Mouse (Mus musculus): ENCODE measurements around the gene Cox16. TPM values are rescaled to one million over a fixed set of nuclear protein-coding genes. Genes with fewer than 3 reads are reported as not detected.
"Not testable (repeated sequence)": the region's sequence is repeated elsewhere in the genome, so short reads cannot be mapped to it uniquely, and the experiment has no call there.

The Cox16 gene
- total RNA-seq, 2 experiments from 2014 or later, result 34.5 to 42.1 TPM

DNA sequence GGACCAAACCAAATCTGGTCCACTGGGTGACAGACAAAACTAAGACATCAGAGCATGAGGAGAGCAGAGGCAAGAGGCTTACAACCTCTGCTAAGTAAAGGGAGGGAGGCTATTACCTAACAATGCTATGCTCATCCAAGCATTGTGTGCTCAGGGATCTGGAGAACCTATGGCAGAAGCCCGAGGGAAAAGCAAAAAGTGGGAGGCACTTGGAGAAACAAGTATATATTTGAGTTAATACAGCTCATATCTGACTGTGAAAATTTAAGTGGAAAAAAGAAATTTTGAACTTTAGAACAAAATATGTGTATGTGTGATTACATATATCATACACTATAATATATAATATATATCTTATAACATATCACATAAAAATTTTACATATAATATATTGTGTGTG, 63.1 kb downstream of the Cox16 start, which contains the start of gene Adam4:
TSS of gene Adam4 (minus strand) at position 101 of the 400 bp plus-strand sequence.
- intact Hi-C loops (cut with DNase I), result no loop called here
- Histone ChIP-seq H3K4me3 (no peak within 1 kb of the TSS), H3K27ac (no peak within 1 kb of the TSS)
- TF ChIP-seq CTCF (IDR thresholded peaks at IDR 0.05), result no peak
- DNase-seq (ENCODE audit: extremely low spot score in 1 of 2, low spot score in 2 of 2), result no peak

DNA sequence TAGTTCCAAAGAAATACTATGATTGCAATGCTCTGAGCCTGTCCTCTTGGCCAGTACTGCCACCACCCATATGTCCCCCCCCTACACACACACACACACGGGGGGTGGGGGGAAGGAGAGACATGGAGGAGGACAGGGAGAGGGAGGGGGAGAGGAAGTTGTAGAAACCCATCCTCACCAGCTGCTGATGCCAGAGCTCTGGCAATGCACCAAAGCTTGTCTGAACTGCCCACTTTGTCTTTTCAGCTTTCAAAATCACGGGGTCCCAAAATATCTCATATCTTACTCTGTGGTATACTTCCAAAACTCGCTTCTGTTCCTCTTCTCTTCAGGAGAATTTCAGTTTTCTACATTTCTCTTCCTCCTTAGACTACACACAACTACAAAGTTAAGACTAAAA, 71.7 kb downstream of the Cox16 start:
- intact Hi-C loops (cut with DNase I), result no loop called here
- no peak overlapping the region for H3K4me3 ChIP-seq
- no peak for DNase-seq (ENCODE audit: extremely low spot score in 1 of 2, low spot score in 2 of 2)
- no peak overlapping the region for H3K27ac ChIP-seq
- no peak for TF ChIP-seq CTCF (IDR thresholded peaks at IDR 0.05)

DNA sequence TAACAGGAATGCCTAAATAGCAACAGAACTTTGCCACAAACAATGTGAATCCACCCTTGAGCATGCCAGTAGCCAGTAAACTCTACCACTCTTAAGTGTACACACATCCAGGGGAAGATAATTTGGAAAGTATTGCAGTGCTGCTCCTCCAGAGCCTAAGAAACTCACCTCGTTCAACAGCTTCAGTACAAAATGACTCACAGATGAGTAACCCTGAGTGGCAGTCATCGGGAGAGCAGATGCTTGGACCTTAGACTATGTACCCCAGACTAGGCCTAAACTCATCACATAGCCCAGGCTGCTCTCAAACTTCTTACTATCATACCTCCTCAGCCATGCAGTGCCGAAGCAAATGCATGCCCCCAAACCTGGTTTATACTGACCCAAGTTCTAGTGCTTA, 76.0 kb downstream of the Cox16 start:
- Histone ChIP-seq H3K27ac (no peak overlapping the region), H3K4me3 (no peak overlapping the region)
- intact Hi-C loops (cut with DNase I), result no loop called here
- no peak for TF ChIP-seq CTCF (IDR thresholded peaks at IDR 0.05)
- DNase-seq (ENCODE audit: extremely low spot score in 1 of 2, low spot score in 2 of 2), result no peak

DNA sequence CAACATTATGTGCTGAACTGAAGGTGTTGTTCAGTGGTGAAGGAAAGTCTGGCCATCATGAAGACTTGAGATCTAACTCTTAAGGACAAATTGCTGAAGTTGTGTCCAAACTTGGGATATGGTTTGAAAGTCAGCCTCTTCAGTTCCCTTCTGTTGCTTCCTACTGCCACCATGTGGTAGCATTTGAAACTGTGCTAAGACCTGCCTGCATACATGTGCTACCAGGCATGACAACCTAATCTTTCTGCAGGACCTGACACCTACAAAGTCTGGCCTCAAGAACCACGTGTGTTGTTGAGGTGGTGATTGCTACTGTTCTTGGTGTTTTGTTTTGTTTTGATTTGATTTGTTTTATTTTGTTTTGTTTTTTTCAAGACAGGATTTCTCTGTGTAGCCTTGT, 82.7 kb downstream of the Cox16 start:
- peak; percentile 69 to 73 for DNase-seq (ENCODE audit: extremely low spot score in 1 of 2, low spot score in 2 of 2)
- H3K27ac ChIP-seq, result no peak overlapping the region
- peak; percentile 86 for TF ChIP-seq CTCF (IDR thresholded peaks at IDR 0.05)
- no peak overlapping the region for H3K4me3 ChIP-seq
- intact Hi-C loops (cut with DNase I), result loop anchor here (1.0 kb wide), 2 partner anchors 203 to 420 kb away; no protein-coding TSS in a partner anchor

DNA sequence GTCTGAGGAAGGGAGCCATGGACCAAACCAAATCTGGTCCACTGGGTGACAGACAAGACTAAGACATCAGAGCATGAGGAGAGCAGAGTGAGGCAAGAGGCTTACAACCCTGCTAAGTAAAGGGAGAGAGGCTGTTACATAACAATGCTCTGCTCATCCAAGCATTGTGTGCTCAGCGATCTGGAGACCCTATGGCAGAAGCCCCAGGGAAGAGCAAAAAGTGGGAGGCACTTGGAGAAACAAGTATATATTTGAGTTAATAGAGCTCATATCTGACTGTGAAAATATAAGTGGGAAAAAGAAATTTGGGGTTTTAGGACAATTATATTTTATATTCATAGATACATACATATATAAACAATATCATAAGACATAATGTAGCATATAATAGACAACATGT, 105.6 kb downstream of the Cox16 start, which contains the start of gene Gm4787:
TSS of gene Gm4787 (minus strand) at position 101 of the 400 bp plus-strand sequence.
- H3K4me3 ChIP-seq; DNase-seq (ENCODE audit: extremely low spot score in 1 of 2, low spot score in 2 of 2); intact Hi-C loops (cut with DNase I); H3K27ac ChIP-seq: not testable (repeated sequence)

DNA sequence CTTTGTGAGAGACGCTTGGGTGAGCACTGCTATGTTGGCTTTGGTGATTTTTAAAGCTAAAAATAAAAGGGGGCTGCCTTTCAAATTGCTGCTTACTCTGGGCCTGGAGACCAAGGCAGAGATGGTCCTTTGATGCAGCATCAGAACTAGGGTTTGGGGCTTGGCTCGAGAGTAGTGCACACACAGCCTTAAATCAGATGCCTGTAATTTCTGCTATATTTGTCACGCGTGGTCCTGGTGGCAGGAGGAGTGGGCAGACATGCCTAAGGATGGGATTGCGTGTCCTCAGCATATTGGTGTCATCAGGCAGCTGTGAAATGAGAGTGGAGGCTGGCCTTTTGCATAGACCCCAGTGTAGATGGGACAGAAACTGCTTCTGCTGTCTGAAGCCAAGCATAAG, 151.1 kb downstream of the Cox16 start:
- intact Hi-C loops (cut with DNase I), result loop anchor here (5.0 kb wide), 2 partner anchors 117 to 137 kb away; no protein-coding TSS in a partner anchor
- no peak for DNase-seq (ENCODE audit: extremely low spot score in 1 of 2, low spot score in 2 of 2)
- TF ChIP-seq CTCF (IDR thresholded peaks at IDR 0.05), result no peak
- Histone ChIP-seq H3K4me3 (peak overlapping the region; percentile 68), H3K27ac (no peak overlapping the region)

DNA sequence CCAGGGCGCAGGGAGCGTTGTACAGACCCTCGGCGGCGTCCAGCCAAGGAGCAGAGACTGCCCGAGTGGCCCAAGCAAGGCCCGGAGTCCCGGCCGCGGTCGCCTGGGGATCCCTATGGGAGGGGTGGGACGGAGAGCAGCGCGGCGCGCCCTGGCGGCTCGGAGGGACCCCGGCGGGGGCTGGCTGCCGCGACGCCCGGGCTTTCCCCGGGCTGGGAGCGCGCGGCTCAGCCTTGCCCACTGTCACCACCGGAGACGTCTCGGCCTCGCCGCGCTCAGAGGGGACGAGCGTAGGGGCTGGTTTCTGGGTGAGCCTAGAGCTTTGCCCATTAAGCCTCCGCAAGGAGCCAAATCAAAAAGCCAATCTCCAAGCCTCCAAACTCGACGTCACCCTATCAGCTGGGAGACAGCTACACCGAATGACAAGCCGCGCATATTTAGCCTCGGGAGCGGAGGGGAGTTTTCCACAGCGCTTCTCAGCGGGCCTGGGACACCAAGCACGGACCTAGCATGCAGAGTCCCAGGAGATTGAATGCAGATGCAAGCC, 152.0 kb downstream of the Cox16 start, which contains the start of gene Slc8a3:
TSS of gene Slc8a3 (minus strand) at position 306 of the 547 bp plus-strand sequence.
- intact Hi-C loops (cut with DNase I), result loop anchor here (5.0 kb wide), 2 partner anchors 116 to 136 kb away; no protein-coding TSS in a partner anchor
- no peak for TF ChIP-seq CTCF (IDR thresholded peaks at IDR 0.05)
- DNase-seq (ENCODE audit: extremely low spot score in 1 of 2, low spot score in 2 of 2), result peak; percentile 58 to 64
- Histone ChIP-seq H3K27ac (peak within 1 kb of the TSS; percentile 88), H3K4me3 (peak within 1 kb of the TSS; percentile 68)

DNA sequence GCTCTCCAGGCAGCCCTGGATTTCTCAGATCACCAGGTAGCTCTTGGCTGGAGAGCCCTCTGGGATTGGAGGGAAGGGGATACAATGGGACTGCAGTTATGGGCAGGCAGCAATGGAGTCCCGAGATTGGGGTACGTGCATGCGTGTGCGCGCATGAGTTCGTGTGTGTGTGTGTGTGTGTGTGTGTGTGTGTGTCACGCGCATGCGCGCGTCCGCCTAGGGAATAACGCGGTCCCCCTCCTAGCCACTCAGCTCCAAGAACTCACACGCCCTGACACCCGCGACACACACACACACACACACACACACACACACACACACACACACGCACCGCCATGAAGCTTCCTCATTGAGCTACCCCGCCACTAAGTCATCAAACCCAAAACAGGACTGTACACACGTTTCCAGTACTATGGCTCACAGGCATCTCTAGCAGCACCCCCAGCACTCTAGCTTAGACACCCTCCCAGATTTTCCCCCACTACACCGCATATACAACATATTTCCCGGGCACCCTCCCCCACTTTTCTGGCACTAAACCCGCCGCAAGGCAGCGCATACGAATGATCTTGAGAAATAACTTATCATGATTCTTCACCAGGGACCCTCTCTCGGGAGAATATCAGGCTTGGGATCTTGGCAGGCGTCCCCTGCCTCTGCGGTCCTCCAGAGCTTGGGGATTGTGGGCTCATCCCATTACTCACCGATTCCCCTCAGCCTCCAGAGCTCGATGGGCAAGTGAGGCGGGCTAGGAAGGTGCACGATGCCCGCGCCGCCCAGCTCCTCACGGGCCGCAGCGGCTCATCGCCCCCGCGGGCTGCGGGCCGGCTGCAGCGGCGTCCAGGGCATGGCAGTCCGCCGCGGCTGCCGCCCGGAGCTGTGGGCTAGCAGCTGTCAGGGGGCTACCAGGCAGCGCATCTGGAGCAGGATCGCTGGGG, 152.7 kb downstream of the Cox16 start:
- TF ChIP-seq CTCF (IDR thresholded peaks at IDR 0.05), result no peak
- H3K27ac ChIP-seq, result peak overlapping the region; percentile 88
- peak overlapping the region; percentile 68 for H3K4me3 ChIP-seq
- peak; percentile 62 to 78 for DNase-seq (ENCODE audit: extremely low spot score in 1 of 2, low spot score in 2 of 2)
- intact Hi-C loops (cut with DNase I), result loop anchor here (5.0 kb wide), 2 partner anchors 115 to 135 kb away; no protein-coding TSS in a partner anchor

DNA sequence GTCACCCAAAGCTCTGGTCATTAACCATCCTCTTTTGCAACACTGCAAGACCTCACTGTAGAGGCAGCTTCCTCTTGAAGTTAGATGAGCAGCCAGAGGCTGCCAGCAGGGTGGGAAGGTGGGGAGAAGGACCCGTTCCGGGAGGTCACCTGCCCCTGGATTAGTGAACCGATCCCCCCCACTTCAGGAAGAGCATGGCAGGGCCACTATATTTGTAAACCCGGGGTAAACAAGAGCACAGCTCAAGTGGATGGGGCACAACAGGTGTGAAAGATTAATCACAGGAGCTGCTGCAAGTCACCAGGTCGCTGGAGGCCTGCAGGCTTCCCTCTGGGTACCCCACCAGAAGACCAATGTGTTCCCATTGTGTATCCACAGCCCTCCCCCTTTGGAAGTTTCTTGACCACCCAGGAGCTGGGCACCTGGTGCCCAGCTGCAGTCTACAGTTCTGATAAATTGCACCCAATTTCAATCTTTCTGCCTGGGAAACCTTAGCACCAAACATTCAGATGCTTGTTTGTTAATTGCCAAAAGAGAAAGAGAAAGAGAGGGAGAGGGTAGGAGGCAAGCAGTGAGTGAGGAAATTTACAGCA, 153.8 kb downstream of the Cox16 start:
- H3K4me3 ChIP-seq, result no peak overlapping the region
- intact Hi-C loops (cut with DNase I), result loop anchor here (5.0 kb wide), 2 partner anchors 114 to 134 kb away; no protein-coding TSS in a partner anchor
- DNase-seq (ENCODE audit: extremely low spot score in 1 of 2, low spot score in 2 of 2), result no peak
- H3K27ac ChIP-seq, result no peak overlapping the region
- TF ChIP-seq CTCF (IDR thresholded peaks at IDR 0.05), result no peak

DNA sequence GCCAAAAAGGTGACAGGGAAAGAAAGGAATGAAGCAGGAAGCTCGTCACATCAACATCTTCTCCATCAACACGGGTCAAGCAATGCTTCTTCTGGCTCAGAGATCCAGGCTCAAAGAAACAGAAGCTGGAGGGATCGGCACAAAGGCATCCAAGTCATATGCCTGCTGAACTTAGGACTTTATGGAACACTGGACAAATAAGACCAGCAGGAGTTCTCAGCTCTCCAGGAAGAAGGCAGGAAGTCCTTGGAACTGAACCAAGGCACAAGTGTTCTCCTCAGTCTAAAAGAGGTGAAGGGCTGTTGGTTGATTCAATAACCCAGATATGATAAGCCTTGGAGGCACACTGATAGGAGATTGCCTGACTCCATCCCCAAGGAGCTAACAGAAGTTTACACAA, 159.9 kb downstream of the Cox16 start:
- Histone ChIP-seq H3K4me3 (no peak overlapping the region), H3K27ac (no peak overlapping the region)
- TF ChIP-seq CTCF (IDR thresholded peaks at IDR 0.05), result no peak
- intact Hi-C loops (cut with DNase I), result no loop called here
- DNase-seq (ENCODE audit: extremely low spot score in 1 of 2, low spot score in 2 of 2), result no peak

DNA sequence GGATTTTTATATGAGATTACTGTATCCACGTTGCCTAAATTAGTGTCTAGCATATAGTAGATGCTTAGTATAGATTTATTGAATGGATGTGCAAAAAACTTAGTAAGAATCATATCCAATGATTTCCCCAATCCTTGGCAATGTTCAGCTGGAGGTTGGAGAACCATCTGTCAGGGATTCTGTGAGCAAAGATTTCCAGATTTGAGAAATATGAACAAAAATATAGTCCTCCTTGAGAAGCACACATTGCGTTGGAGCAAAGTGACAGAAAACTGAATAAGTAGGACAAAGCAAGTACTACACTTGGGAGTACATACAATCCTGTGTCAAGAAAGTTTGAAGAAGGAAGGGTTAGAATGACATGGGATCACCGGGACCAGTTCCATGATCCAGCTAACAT, 160.8 kb downstream of the Cox16 start:
- no peak; the same call in 1 of the 2 replicates for TF ChIP-seq CTCF (IDR thresholded peaks at IDR 0.05)
- Histone ChIP-seq H3K4me3 (no peak overlapping the region), H3K27ac (no peak overlapping the region)
- intact Hi-C loops (cut with DNase I), result no loop called here
- no peak for DNase-seq (ENCODE audit: extremely low spot score in 1 of 2, low spot score in 2 of 2)

DNA sequence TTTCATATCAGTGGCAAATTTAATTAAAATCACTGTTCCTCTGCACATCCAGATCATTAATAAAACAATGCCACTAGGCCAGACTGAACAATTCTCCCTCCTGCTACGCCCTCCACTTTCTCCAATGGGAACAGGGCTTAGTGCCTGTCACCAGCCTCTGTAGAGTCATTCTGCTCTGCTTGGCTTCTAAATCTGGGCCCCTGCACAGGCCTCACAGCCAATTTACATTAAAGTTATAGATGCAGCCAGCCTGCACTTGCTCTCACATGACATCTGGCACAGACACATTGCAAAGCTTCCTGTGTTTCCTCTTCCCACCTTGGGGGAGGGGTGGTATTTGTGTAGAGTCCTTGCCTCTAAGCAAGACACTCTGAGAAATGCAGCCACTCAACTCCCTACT, 163.9 kb downstream of the Cox16 start:
- intact Hi-C loops (cut with DNase I), result no loop called here
- H3K4me3 ChIP-seq, result no peak overlapping the region
- no peak overlapping the region for H3K27ac ChIP-seq
- DNase-seq (ENCODE audit: extremely low spot score in 1 of 2, low spot score in 2 of 2), result no peak
- no peak for TF ChIP-seq CTCF (IDR thresholded peaks at IDR 0.05)

Data from left cerebral cortex, adult 2 months (tissue).